Comparison of ENCODE assay signal across 22 mouse cellular contexts in the genomic region with DNA sequence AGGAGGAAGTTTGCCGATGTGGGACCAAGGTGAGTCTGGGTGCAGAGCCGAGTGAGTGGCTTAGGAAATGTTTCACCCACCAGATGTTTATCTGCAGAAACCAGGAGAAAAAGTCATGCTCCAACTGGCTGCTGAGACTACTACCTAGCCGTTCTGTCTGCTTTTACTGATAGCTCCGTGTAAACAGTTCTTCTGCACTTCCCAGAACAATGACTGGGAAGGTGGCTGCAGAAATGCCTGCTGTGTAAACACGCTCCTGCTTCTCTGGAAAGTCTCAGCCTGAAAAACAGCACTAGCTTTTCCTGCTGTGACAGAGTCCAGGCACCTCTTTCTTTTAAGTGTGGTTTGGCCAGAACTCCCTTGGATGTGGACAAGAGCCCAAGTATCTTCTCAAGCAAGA. TPM values are rescaled to one million over a fixed set of nuclear protein-coding genes. Genes with fewer than 3 reads are reported as not detected.
DNase-seq lines count a peak whose midpoint lies in the region; ATAC-seq and TF ChIP-seq lines count a peak whose summit lies in the region.
"Had no signal": no experiment of that assay in that cellular context is flagged by ENCODE, and none has a peak within 500 bp of the region (broad histone marks: within the 10 kb centered on the region; RNA-seq: fewer than 3 reads in every experiment).

No protein-coding gene starts in this region.

- H3K4me3 ChIP-seq in heart, embryonic 13.5 days: no peak overlapping the region
- H3K4me3 ChIP-seq in CH12.LX (replicated peaks in 1 of 3; ENCODE audit: low read depth in 2 of 3, low read length in 2 of 3, poor library complexity in 1 of 3): no peak overlapping the region
- H3K4me3 ChIP-seq in heart, postnatal 0 days (ENCODE audit: low read depth, low read length): no peak overlapping the region
- H3K4me3 ChIP-seq in stomach, embryonic 14.5 days (ENCODE audit: low read depth, low read length): no peak overlapping the region
- H3K4me3 ChIP-seq: erythroblast, embryonic 14.5 days; hindbrain, embryonic 15.5 days; limb, embryonic 12.5 days; liver, embryonic 12.5 days; midbrain, embryonic 10.5 days had no signal

- no peak for DNase-seq in heart, adult 8-10 months (ENCODE audit: low spot score)
- DNase-seq in CH12.LX (ENCODE audit: extremely low read depth): no peak
- DNase-seq in heart, postnatal 0 days (ENCODE audit: low spot score): no peak
- no peak for DNase-seq in ovary, adult 18-20 months (ENCODE audit: low spot score)
- no peak for DNase-seq in urinary bladder, postnatal 25 days (ENCODE audit: low spot score)
- DNase-seq: adrenal gland, adult 2 months; B cell, adult 2 months; cerebellum, adult 9-10 months; gastrocnemius, postnatal 10 days; kidney, adult 2 months; kidney, postnatal 36 days; lung, adult 2 months; lung, postnatal 4 days; thymus, adult 2 months had no signal

- TF ChIP-seq POLR2A in CH12.LX (IDR thresholded peaks at IDR 0.05; ENCODE audit: low read depth, low read length): no peak

- peak overlapping the region; percentile 62 for H3K27ac ChIP-seq in heart, embryonic 13.5 days (replicated peaks)
- no peak overlapping the region for H3K27ac ChIP-seq in CH12.LX (ENCODE audit: insufficient read depth, low read depth)
- H3K27ac ChIP-seq in heart, postnatal 0 days (ENCODE audit: low read depth): 0 out of 2 replicates have a peak overlapping the region, but pooled peaks have one; percentile 5
- peak overlapping the region; percentile 58; the same call in 1 of the 2 replicates for H3K27ac ChIP-seq in stomach, embryonic 14.5 days (ENCODE audit: low read length)
- H3K27ac ChIP-seq: hindbrain, embryonic 15.5 days; limb, embryonic 12.5 days; liver, embryonic 12.5 days; midbrain, embryonic 10.5 days had no signal

- dilution Hi-C loops in CH12.LX (cut with MboI; ENCODE audit: extremely low pct_ligation_motif_present, extremely low pct_unique_long_range_greater_than_20kb, low sequenced_read_pairs): no loop called here

- no peak overlapping the region for H3K9ac ChIP-seq in heart, embryonic 13.5 days
- H3K9ac ChIP-seq in CH12.LX (ENCODE audit: insufficient read depth, low read depth): no peak overlapping the region
- H3K9ac ChIP-seq in heart, postnatal 0 days (replicated peaks; ENCODE audit: low read depth, low read length): no peak overlapping the region
- no peak overlapping the region for H3K9ac ChIP-seq in stomach, embryonic 14.5 days (replicated peaks; ENCODE audit: low read depth, low read length)
- H3K9ac ChIP-seq: hindbrain, embryonic 15.5 days; limb, embryonic 12.5 days; liver, embryonic 12.5 days had no signal

- no peaks in the 10 kb centered on the region for H3K36me3 ChIP-seq in heart, embryonic 13.5 days
- H3K36me3 ChIP-seq in CH12.LX (replicated peaks in 1 of 2; ENCODE audit: control insufficient read depth in 1 of 2, insufficient read depth in 1 of 2, low read length in 1 of 2): no peaks in the 10 kb centered on the region
- no peaks in the 10 kb centered on the region for H3K36me3 ChIP-seq in heart, postnatal 0 days (replicated peaks; ENCODE audit: control insufficient read depth, insufficient read depth, low read length)
- no peaks in the 10 kb centered on the region for H3K36me3 ChIP-seq in stomach, embryonic 14.5 days (ENCODE audit: control insufficient read depth, insufficient read depth, low read length)
- H3K36me3 ChIP-seq: hindbrain, embryonic 15.5 days; limb, embryonic 12.5 days; liver, embryonic 12.5 days; midbrain, embryonic 10.5 days had no signal

- peaks cover 37% of the 10 kb centered on the region for H3K4me1 ChIP-seq in heart, embryonic 13.5 days
- H3K4me1 ChIP-seq in CH12.LX (ENCODE audit: control insufficient read depth in 1 of 2, insufficient read depth in 2 of 2): peaks cover 6 to 13% of the 10 kb centered on the region in 2 experiments; a peak in 3 of 4 replicates
- H3K4me1 ChIP-seq in heart, postnatal 0 days (ENCODE audit: control insufficient read depth, insufficient read depth): peaks cover 36% of the 10 kb centered on the region
- H3K4me1 ChIP-seq in stomach, embryonic 14.5 days (ENCODE audit: control insufficient read depth, insufficient read depth, low read length): no peaks in the 10 kb centered on the region
- H3K4me1 ChIP-seq: hindbrain, embryonic 15.5 days; limb, embryonic 12.5 days; liver, embryonic 12.5 days; midbrain, embryonic 10.5 days had no signal

- no peaks in the 10 kb centered on the region for H3K27me3 ChIP-seq in heart, embryonic 13.5 days (replicated peaks)
- no peaks in the 10 kb centered on the region for H3K27me3 ChIP-seq in CH12.LX (replicated peaks)
- no peaks in the 10 kb centered on the region for H3K27me3 ChIP-seq in heart, postnatal 0 days (ENCODE audit: control insufficient read depth, insufficient read depth, low read length)
- no peaks in the 10 kb centered on the region for H3K27me3 ChIP-seq in stomach, embryonic 14.5 days (ENCODE audit: control insufficient read depth, insufficient read depth, low read length)
- H3K27me3 ChIP-seq: hindbrain, embryonic 15.5 days; limb, embryonic 12.5 days; liver, embryonic 12.5 days had no signal

- H3K79me2 ChIP-seq in CH12.LX (replicated peaks; ENCODE audit: control insufficient read depth, extremely low read depth, insufficient read depth, poor library complexity, severe bottlenecking): no peaks in the 10 kb centered on the region

- H3K4me2 ChIP-seq in heart, embryonic 13.5 days: no peak overlapping the region
- peak overlapping the region; percentile 44 for H3K4me2 ChIP-seq in CH12.LX (ENCODE audit: insufficient read depth, low read depth, poor library complexity, severe bottlenecking)
- no peak overlapping the region for H3K4me2 ChIP-seq in heart, postnatal 0 days (ENCODE audit: low read depth, low read length)
- H3K4me2 ChIP-seq in stomach, embryonic 14.5 days (replicated peaks; ENCODE audit: low read depth, low read length): no peak overlapping the region
- H3K4me2 ChIP-seq: hindbrain, embryonic 15.5 days; limb, embryonic 12.5 days; liver, embryonic 12.5 days had no signal

- 23% methylated on average over 5 of the region's 5 CpGs for whole genome bisulfite sequencing in heart, embryonic 13.5 days
- 33% methylated on average over 5 of the region's 5 CpGs for WGBS in heart, postnatal 0 days
- 12% methylated on average over 5 of the region's 5 CpGs for WGBS in stomach, embryonic 14.5 days

- no peak for TF ChIP-seq RAD21 in CH12.LX (IDR thresholded peaks at IDR 0.05; ENCODE audit: low read depth, low read length)

- no peaks in the 10 kb centered on the region for H3K9me3 ChIP-seq in heart, embryonic 13.5 days
- H3K9me3 ChIP-seq in CH12.LX (replicated peaks; ENCODE audit: low read length): peaks cover 3% of the 10 kb centered on the region
- H3K9me3 ChIP-seq in heart, postnatal 0 days (replicated peaks; ENCODE audit: control insufficient read depth, low read length): no peaks in the 10 kb centered on the region
- no peaks in the 10 kb centered on the region for H3K9me3 ChIP-seq in stomach, embryonic 14.5 days (ENCODE audit: control insufficient read depth, low read depth, low read length)
- H3K9me3 ChIP-seq: hindbrain, embryonic 15.5 days; limb, embryonic 12.5 days; liver, embryonic 12.5 days; midbrain, embryonic 10.5 days had no signal

- ATAC-seq in heart, embryonic 13.5 days (ENCODE audit: extremely low read depth, insufficient number of reproducible peaks, low FRiP score, low TSS enrichment): no peak
- peak; percentile 44; the same call in 1 of the 2 replicates for ATAC-seq in heart, postnatal 0 days (ENCODE audit: insufficient read depth, low read depth)
- ATAC-seq in stomach, embryonic 14.5 days (ENCODE audit: insufficient number of reproducible peaks, insufficient read depth, low FRiP score, low read depth): peak; percentile 56; the same call in 1 of the 2 replicates
- ATAC-seq: forebrain, embryonic 14.5 days; liver, embryonic 12.5 days had no signal

- in situ Hi-C loops in CH12.LX (cut with MboI; ENCODE audit: low pct_ligation_motif_present, low pct_unique_long_range_greater_than_20kb, low sequenced_read_pairs): no loop called here

- no peak for TF ChIP-seq CTCF in CH12.LX (conservative IDR thresholded peaks at IDR 0.05 in 1 of 2, IDR thresholded peaks at IDR 0.05 in 1 of 2; ENCODE audit: low read depth in 2 of 2, low read length in 2 of 2)
- TF ChIP-seq CTCF in heart, postnatal 0 days (IDR thresholded peaks at IDR 0.05; ENCODE audit: low read depth): no peak

- no peak for TF ChIP-seq EP300 in CH12.LX (IDR thresholded peaks at IDR 0.05; ENCODE audit: low read length)
- TF ChIP-seq EP300 in heart, postnatal 0 days (IDR thresholded peaks at IDR 0.05; ENCODE audit: low read depth): no peak

TF ChIP-seq in CH12.LX, 34 proteins besides CTCF, POLR2A, EP300 and RAD21:
- no peak for TF ChIP-seq SMC3 (IDR thresholded peaks at IDR 0.05; ENCODE audit: low read depth, low read length)
- no peak for TF ChIP-seq ZC3H11A (IDR thresholded peaks at IDR 0.05; ENCODE audit: low read depth, low read length)
- no peak for TF ChIP-seq JUND (conservative IDR thresholded peaks at IDR 0.05; ENCODE audit: low read depth, low read length)
- TF ChIP-seq ZKSCAN1 (IDR thresholded peaks at IDR 0.05; ENCODE audit: borderline replicate concordance, low read depth, low read length): no peak
- TF ChIP-seq TBP (conservative IDR thresholded peaks at IDR 0.05; ENCODE audit: low read depth, low read length): no peak
- no peak for TF ChIP-seq IRF4 (IDR thresholded peaks at IDR 0.05; ENCODE audit: low read depth, low read length)
- TF ChIP-seq MAFK (IDR thresholded peaks at IDR 0.05; ENCODE audit: insufficient replicate concordance, low read length): no peak
- no peak for TF ChIP-seq KAT2A (IDR thresholded peaks at IDR 0.05; ENCODE audit: insufficient replicate concordance, low read length)
- no peak for TF ChIP-seq MYC (IDR thresholded peaks at IDR 0.05; ENCODE audit: low read depth, low read length)
- no peak for TF ChIP-seq USF2 (conservative IDR thresholded peaks at IDR 0.05; ENCODE audit: low read depth, low read length)
- TF ChIP-seq JUN (IDR thresholded peaks at IDR 0.05; ENCODE audit: insufficient read depth, low read depth, low read length): no peak
- no peak for TF ChIP-seq UBTF (IDR thresholded peaks at IDR 0.05; ENCODE audit: low read depth, low read length)

RNA-seq across cellular contexts. Expression of a gene that starts 6.5 kb away (rescaled TPM):
- 228 and 259 TPM in 2 replicates for polyA plus RNA-seq in heart, embryonic 13.5 days (2015; fragmentation: Nextera tagmentation; extraction: Ambion mirVana)
- total RNA-seq in heart, adult 8-10 months (2022): 1,000 to 10,000 TPM; 1,741 to 2,078 (median 1,948) TPM
- total RNA-seq in CH12.LX (2012; rRNA removed): 0.21 TPM in 1 of 2 replicates, not detected in the other
- total RNA-seq in CH12.LX (2014; rRNA removed): 0.13 TPM in 1 of 2 replicates, not detected in the other
- polyA plus RNA-seq in CH12.LX (2012; ENCODE audit: insufficient read length, low read depth): 0.14 TPM in 1 of 2 replicates, not detected in the other
- 2,555 and 2,942 TPM in 2 replicates for total RNA-seq in heart, postnatal 0 days (2014; rRNA removed; ENCODE audit: low replicate concordance)
- 974 and 1,129 TPM in 2 replicates for polyA plus RNA-seq in heart, postnatal 0 days (2015; fragmentation: Nextera tagmentation; extraction: Ambion mirVana)
- polyA plus RNA-seq in stomach, embryonic 14.5 days (2014; fragmentation: Nextera tagmentation; extraction: Ambion mirVana): 97.4 and 105 TPM in 2 replicates
- polyA plus RNA-seq: erythroblast, embryonic 14.5 days had no signal

Comparison
In these comparisons a context has a peak if more than half of its experiments do, and no peak if none do; other contexts are left out.
1. RNA of a gene that starts 6.5 kb away (polyA plus RNA-seq): 974 to 1,129 TPM in heart, postnatal 0 days, 228 to 259 TPM in heart, embryonic 13.5 days and 97.4 to 105 TPM in stomach, embryonic 14.5 days; 0.14 TPM in CH12.LX; every median in the first group is over 10 times any median in the second.